Mouse (Mus musculus): ENCODE measurements around the gene Nlrp4f. TPM values are rescaled to one million over a fixed set of nuclear protein-coding genes. Genes with fewer than 3 reads are reported as not detected.
A peak's percentile ranks its signal among the peaks of the same experiment; 100 is the strongest.

Gene Nlrp4f
- polyA plus RNA-seq, 1 experiment = not detected

DNA sequence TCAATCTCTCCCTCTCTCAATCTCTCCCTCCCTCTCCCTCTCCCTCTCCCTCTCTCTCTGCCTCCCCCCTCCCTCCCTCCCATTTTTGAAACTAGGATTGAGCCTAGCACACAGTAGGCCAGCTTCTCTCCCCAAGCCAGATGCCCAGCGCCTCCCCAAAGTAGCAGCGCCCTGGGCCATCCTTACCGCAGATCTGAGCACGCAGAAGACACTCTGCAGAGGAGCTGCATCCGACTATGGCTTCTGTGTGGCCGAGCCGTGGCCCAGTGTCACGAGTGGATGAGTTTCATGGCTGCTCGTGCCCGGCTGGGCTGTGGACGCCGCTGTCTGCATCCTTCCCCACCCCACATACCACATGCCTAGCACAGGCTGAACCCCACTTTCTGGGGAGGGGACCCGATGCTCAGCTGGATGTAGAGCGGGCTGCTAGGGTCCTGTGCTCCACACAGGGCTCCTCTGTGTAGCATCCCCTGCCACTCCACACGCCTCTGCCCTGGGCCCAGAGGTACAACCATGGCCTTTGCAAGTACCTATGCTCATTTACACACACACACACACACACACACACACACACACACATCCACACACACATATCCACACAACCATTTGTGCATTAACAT is 29.2 kb downstream of the Nlrp4f start:
- Histone ChIP-seq H3K27ac (ENCODE audit: insufficient read depth, low read length) (no peak overlapping the region), H3K4me3 (ENCODE audit: insufficient read depth, low read length) (no peak overlapping the region), H3K4me1 (ENCODE audit: control insufficient read depth, insufficient read depth, low read length) (no peaks in the 10 kb centered on the region)
- no peak for TF ChIP-seq POLR2A (IDR thresholded peaks at IDR 0.05; ENCODE audit: low read depth, low read length)
- no peak for TF ChIP-seq CTCF (IDR thresholded peaks at IDR 0.05; ENCODE audit: borderline replicate concordance, insufficient read depth, low read length)

DNA sequence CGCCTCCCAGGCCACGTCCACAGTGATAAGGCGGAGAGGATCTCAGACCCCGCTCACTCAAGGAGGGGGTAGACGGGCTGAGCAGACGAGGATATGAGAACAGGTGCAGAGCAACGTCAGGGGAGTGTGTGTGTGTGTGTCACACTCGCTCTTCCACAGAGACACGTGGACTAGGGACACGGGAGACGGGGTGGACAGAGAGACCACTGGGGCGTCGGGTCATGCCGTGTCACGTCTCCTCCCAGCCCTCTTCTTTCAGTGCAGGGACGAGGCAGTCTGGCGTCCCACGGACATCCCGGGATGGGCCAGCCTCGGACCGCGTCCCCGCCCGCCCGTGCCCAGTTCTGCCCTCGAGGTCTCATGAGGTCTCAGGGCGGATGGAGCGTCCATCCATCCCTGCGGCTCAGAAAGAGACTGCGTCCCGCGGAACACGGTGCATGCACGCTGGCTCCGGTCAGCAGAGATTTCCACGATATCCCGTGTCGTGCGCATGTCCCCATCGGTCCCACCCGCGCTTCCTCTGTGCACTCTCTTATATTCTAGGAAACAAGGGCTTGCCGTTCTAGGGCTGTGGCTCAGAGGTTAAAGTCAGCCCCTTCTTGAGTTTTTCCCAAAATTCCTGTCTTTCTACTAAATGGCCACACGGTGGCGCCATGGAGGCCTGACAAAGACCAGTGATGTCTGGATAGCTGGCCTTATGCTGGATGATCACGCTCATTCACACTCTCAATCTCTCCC is 29.9 kb downstream of the Nlrp4f start:
- Histone ChIP-seq H3K4me3 (ENCODE audit: insufficient read depth, low read length) (0 out of 2 replicates have a peak overlapping the region, but pooled peaks have one; percentile 19), H3K4me1 (ENCODE audit: control insufficient read depth, insufficient read depth, low read length) (no peaks in the 10 kb centered on the region), H3K27ac (ENCODE audit: insufficient read depth, low read length) (no peak overlapping the region)
- TF ChIP-seq POLR2A (IDR thresholded peaks at IDR 0.05; ENCODE audit: low read depth, low read length) (no peak), CTCF (IDR thresholded peaks at IDR 0.05; ENCODE audit: borderline replicate concordance, insufficient read depth, low read length) (peak; percentile 33; the same call in 1 of the 2 replicates)

DNA sequence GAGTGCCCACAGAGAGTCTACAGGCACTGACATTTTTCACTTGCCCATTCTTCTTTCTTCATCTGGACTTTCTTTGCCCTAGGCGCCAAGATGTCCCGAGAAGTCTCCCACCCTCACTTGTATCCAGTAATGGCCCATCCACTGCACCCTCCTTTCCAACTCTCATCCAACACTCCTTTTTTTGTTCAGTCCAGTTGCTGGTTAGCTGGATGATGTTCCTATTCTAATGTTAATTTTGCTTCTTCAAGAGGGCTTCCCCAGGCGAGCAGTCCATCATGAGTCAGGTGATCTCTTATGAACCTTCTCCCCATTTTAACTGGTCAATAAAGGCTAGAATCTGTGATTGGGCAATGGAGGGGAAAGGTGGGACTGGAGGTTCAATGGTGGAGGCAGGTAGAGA is 31.7 kb downstream of the Nlrp4f start:
- Histone ChIP-seq H3K4me1 (ENCODE audit: control insufficient read depth, insufficient read depth, low read length) (no peaks in the 10 kb centered on the region), H3K4me3 (ENCODE audit: insufficient read depth, low read length) (no peak overlapping the region), H3K27ac (ENCODE audit: insufficient read depth, low read length) (no peak overlapping the region)
- TF ChIP-seq POLR2A (IDR thresholded peaks at IDR 0.05; ENCODE audit: low read depth, low read length) = no peak
- TF ChIP-seq CTCF (IDR thresholded peaks at IDR 0.05; ENCODE audit: borderline replicate concordance, insufficient read depth, low read length) = no peak

DNA sequence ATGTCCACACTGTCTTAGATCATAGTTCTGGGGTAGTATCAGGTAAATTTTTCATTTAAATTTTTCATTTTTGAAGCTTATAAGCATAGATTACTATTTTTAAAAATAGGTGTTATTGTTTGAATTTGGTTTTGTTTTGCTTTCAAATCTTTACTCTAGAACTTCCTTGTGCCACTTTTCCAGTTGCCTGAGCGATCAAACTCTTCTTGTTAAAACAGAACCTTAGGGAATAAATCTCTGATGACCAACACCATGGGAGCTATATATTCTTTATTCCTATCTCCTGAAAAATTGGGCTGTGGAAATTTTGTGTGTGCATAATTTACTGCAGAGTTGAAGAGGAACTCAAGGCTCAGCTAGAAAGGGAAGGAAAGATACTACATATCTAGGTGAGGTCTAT is 55.8 kb downstream of the Nlrp4f start, which contains the start of gene Olfr466:
Olfr466 (plus strand) TSS at position 301 of the 400 bp plus-strand sequence.
- no peaks in the 10 kb centered on the region for H3K4me1 ChIP-seq (ENCODE audit: control insufficient read depth, insufficient read depth, low read length)
- no peak within 1 kb of the TSS for H3K27ac ChIP-seq (ENCODE audit: insufficient read depth, low read length)
- no peak within 1 kb of the TSS for H3K4me3 ChIP-seq (ENCODE audit: insufficient read depth, low read length)
- TF ChIP-seq CTCF (IDR thresholded peaks at IDR 0.05; ENCODE audit: borderline replicate concordance, insufficient read depth, low read length) = no peak

DNA sequence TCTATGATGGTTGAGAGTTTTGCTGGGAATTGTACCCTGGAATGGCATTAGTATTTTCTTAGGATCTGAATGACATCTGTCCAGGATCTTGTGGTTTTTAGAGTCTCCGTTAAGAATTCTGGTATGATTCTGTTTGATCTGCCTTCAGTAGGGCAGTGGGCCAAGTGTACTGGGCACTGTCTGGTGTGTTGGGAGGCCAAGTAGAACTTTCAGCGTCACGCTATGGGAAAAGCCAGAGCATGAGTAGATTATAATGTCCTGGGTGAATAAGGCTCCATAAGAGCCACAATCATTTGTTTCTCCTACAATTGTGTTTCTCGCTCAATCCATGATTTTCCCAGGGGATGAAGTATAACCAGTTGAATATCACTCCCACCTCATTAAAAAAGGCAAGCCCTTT is 68.0 kb downstream of the Nlrp4f start, which contains the start of gene Olfr465-ps1:
Olfr465-ps1 (plus strand) TSS at position 301 of the 400 bp plus-strand sequence.
- Histone ChIP-seq H3K27ac (ENCODE audit: insufficient read depth, low read length) (no peak within 1 kb of the TSS), H3K4me1 (ENCODE audit: control insufficient read depth, insufficient read depth, low read length) (no peaks in the 10 kb centered on the region), H3K4me3 (ENCODE audit: insufficient read depth, low read length) (no peak within 1 kb of the TSS)
- no peak for TF ChIP-seq POLR2A (IDR thresholded peaks at IDR 0.05; ENCODE audit: low read depth, low read length)
- no peak for TF ChIP-seq CTCF (IDR thresholded peaks at IDR 0.05; ENCODE audit: borderline replicate concordance, insufficient read depth, low read length)

Other genes with a start within 250 kb of the Nlrp4f start
- not detected in 2 replicates for gene Spata31d1c, start 172.9 kb downstream of the Nlrp4f start, polyA plus RNA-seq (2011; ENCODE audit: insufficient read length, low read depth, missing spikeins)
- not detected in 2 replicates for gene Prss47, start 153.2 kb downstream of the Nlrp4f start, polyA plus RNA-seq (2011; ENCODE audit: insufficient read length, low read depth, missing spikeins)
- gene Mfsd14b, start 93.0 kb downstream of the Nlrp4f start, polyA plus RNA-seq (2011; ENCODE audit: insufficient read length, low read depth, missing spikeins) = 39.4 and 49.1 TPM in 2 replicates
- gene Olfr465-ps1, start 67.9 kb downstream of the Nlrp4f start, polyA plus RNA-seq (2011; ENCODE audit: insufficient read length, low read depth, missing spikeins) = not detected in 2 replicates
- gene Olfr466, start 55.7 kb downstream of the Nlrp4f start, polyA plus RNA-seq (2011; ENCODE audit: insufficient read length, low read depth, missing spikeins) = not detected in 2 replicates
- not detected in 2 replicates for gene Gm10775, start 53.6 kb upstream of the Nlrp4f start, polyA plus RNA-seq (2011; ENCODE audit: insufficient read length, low read depth, missing spikeins)
- 23.8 and 26.9 TPM in 2 replicates for gene Zfp369, start 72.8 kb upstream of the Nlrp4f start, polyA plus RNA-seq (2011; ENCODE audit: insufficient read length, low read depth, missing spikeins)